Mouse (Mus musculus) bone marrow macrophage, adult 2 months (primary cell): ENCODE data around the gene Myo1h.

Experiments
- CTCF ChIP-seq: IDR thresholded peaks from 2 replicates; pipeline ENCODE4 v1.5.1; 2012; ENCODE audit warnings: low read depth, mild to moderate bottlenecking, low read length, moderate library complexity
- POLR2A ChIP-seq: IDR thresholded peaks from 2 replicates; pipeline ENCODE4 v1.6.1; 2012; ENCODE audit warnings: mild to moderate bottlenecking, low read depth, low read length, borderline replicate concordance

DNA sequence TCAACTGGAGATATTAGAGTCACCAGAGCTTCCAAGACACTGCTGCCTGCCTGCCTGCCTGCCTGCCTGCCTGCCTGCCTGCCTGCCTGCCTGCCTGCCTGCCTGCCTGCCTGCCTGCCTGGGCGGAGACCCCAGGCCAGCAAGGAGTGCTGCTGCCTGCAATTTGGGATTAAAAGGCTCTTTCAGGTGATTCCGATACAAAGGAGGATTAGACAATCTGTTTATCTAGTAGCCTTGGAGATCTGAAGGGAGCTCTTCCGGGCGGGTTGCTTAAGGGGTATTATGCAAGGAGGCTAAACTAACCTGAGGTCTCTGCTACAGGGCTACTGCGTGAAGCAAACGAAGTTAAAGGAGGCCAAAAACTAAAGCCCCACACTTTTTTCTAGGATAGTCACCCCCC is 90.0 kb downstream of the Myo1h start:
- no peak for TF ChIP-seq CTCF
- TF ChIP-seq POLR2A = no peak
